Mouse (Mus musculus) CH12.LX (cell line): ENCODE results near the gene 5730522E02Rik. TPM values are rescaled to one million over a fixed set of nuclear protein-coding genes. Genes with fewer than 3 reads are reported as not detected.

Experiments used
- DNase-seq: peaks from one replicate; pipeline ENCODE4 v3.0.0-alpha.2; 2013; ENCODE audit errors: extremely low read depth
- H3K27ac ChIP-seq: 2 replicates; pipeline ENCODE4 v1.5.1; 2012; ENCODE audit warnings: low read depth, mild to moderate bottlenecking, control low read depth, moderate library complexity; ENCODE audit not compliant: insufficient read depth
- H3K27me3 ChIP-seq: replicated peaks from 2 replicates; pipeline ENCODE3; 2012; ENCODE audit warnings: inconsistent platforms
- H3K36me3 ChIP-seq, 2 experiments: replicated peaks in 1 of 2; 2 replicates each; pipeline versions ENCODE3 to v1.6.1; 2012; ENCODE audit warnings: inconsistent platforms in 1 of 2, low read length in 1 of 2, mild to moderate bottlenecking in 1 of 2, mixed read lengths in 1 of 2, moderate library complexity in 1 of 2; ENCODE audit not compliant: control insufficient read depth in 1 of 2, insufficient read depth in 1 of 2
- H3K4me1 ChIP-seq, 2 experiments: 2 replicates each; pipeline ENCODE4 v1.6.1; 2012; ENCODE audit warnings: inconsistent platforms in 1 of 2, moderate library complexity in 1 of 2; ENCODE audit not compliant: insufficient read depth in 2 of 2, control insufficient read depth in 1 of 2
- H3K4me2 ChIP-seq: 2 replicates; pipeline ENCODE4 v1.6.1; 2012; ENCODE audit warnings: low read depth, mild to moderate bottlenecking, control low read depth; ENCODE audit not compliant: poor library complexity, insufficient read depth, severe bottlenecking
- H3K4me3 ChIP-seq, 3 experiments: fragments of 150-350 bp in 1 of 3; sonication (generic) in 1 of 3; replicated peaks in 1 of 3; 2 replicates each; pipeline versions ENCODE3 to v1.5.1; 2011 to 2012; ENCODE audit warnings: low read depth in 2 of 3, low read length in 2 of 3, mild to moderate bottlenecking in 2 of 3, moderate library complexity in 2 of 3, control low read depth in 1 of 3, improper control_type of control experiment in 1 of 3, inconsistent platforms in 1 of 3, mixed read lengths in 1 of 3; ENCODE audit not compliant: poor library complexity in 1 of 3
- H3K79me2 ChIP-seq: replicated peaks from 2 replicates; pipeline ENCODE4 v1.6.1; 2012; ENCODE audit warnings: mild to moderate bottlenecking, moderate library complexity; ENCODE audit not compliant: control insufficient read depth, poor library complexity, insufficient read depth, severe bottlenecking; ENCODE audit errors: extremely low read depth
- H3K9ac ChIP-seq: 2 replicates; pipeline ENCODE4 v1.6.1; 2012; ENCODE audit warnings: low read depth, mild to moderate bottlenecking, control low read depth, moderate library complexity; ENCODE audit not compliant: insufficient read depth
- H3K9me3 ChIP-seq: replicated peaks from 2 replicates; pipeline ENCODE3; 2012; ENCODE audit warnings: low read length, inconsistent platforms, mixed read lengths
- BHLHE40 ChIP-seq: IDR thresholded peaks from 2 replicates; pipeline ENCODE4 v1.6.1; 2011; ENCODE audit warnings: mild to moderate bottlenecking, low read depth, low read length, improper control_type of control experiment
- CHD1 ChIP-seq: IDR thresholded peaks from 2 replicates; pipeline ENCODE4 v1.6.1; 2012; ENCODE audit warnings: low read depth, low read length, improper control_type of control experiment, inconsistent platforms
- ELF1 ChIP-seq: IDR thresholded peaks from 2 replicates; pipeline ENCODE4 v1.6.1; 2014; ENCODE audit warnings: low read depth, mild to moderate bottlenecking, inconsistent platforms, low read length, improper control_type of control experiment
- EP300 ChIP-seq: IDR thresholded peaks from 2 replicates; pipeline ENCODE4 v1.6.1; 2011; ENCODE audit warnings: low read length, improper control_type of control experiment
- HCFC1 ChIP-seq: IDR thresholded peaks from 2 replicates; pipeline ENCODE4 v1.6.1; 2012; ENCODE audit warnings: low read depth, mild to moderate bottlenecking, inconsistent platforms, low read length, improper control_type of control experiment
- JUN ChIP-seq: IDR thresholded peaks from 2 replicates; pipeline ENCODE4 v1.6.1; 2011; ENCODE audit warnings: low read depth, mild to moderate bottlenecking, low read length, improper control_type of control experiment, moderate library complexity; ENCODE audit not compliant: insufficient read depth
- KAT2A ChIP-seq: IDR thresholded peaks from 2 replicates; pipeline ENCODE4 v1.6.1; 2012; ENCODE audit warnings: low read length, improper control_type of control experiment, inconsistent platforms; ENCODE audit not compliant: insufficient replicate concordance
- MAFK ChIP-seq: IDR thresholded peaks from 2 replicates; pipeline ENCODE4 v1.6.1; 2011; ENCODE audit warnings: low read length, improper control_type of control experiment; ENCODE audit not compliant: insufficient replicate concordance
- MAX ChIP-seq: IDR thresholded peaks from 2 replicates; pipeline ENCODE4 v1.6.1; 2011; ENCODE audit warnings: low read length, improper control_type of control experiment
- MEF2A ChIP-seq: IDR thresholded peaks from 2 replicates; pipeline ENCODE4 v1.6.1; 2014; ENCODE audit warnings: low read depth, mild to moderate bottlenecking, inconsistent platforms, low read length, improper control_type of control experiment, borderline replicate concordance
- MXI1 ChIP-seq: IDR thresholded peaks from 2 replicates; pipeline ENCODE4 v1.6.1; 2011; ENCODE audit warnings: mild to moderate bottlenecking, low read depth, low read length, improper control_type of control experiment
- NELFE ChIP-seq: IDR thresholded peaks from 2 replicates; pipeline ENCODE4 v1.6.1; 2011; ENCODE audit warnings: low read depth, low read length, improper control_type of control experiment
- PAX5 ChIP-seq: IDR thresholded peaks from 2 replicates; pipeline ENCODE4 v1.6.1; 2012; ENCODE audit warnings: low read length, inconsistent platforms, mixed read lengths
- POLR2A ChIP-seq: IDR thresholded peaks from 2 replicates; pipeline ENCODE4 v1.6.1; 2011; ENCODE audit warnings: low read depth, mild to moderate bottlenecking, improper control_type of control experiment, low read length
- RAD21 ChIP-seq: IDR thresholded peaks from 2 replicates; pipeline ENCODE4 v1.6.1; 2011; ENCODE audit warnings: low read depth, mild to moderate bottlenecking, low read length, improper control_type of control experiment, moderate library complexity
- TBP ChIP-seq: conservative IDR thresholded peaks from 2 replicates; pipeline ENCODE4 v1.6.1; 2011; ENCODE audit warnings: low read depth, low read length, improper control_type of control experiment
- UBTF ChIP-seq: IDR thresholded peaks from 2 replicates; pipeline ENCODE4 v1.6.1; 2012; ENCODE audit warnings: low read depth, mild to moderate bottlenecking, inconsistent platforms, low read length, improper control_type of control experiment, moderate library complexity
- USF2 ChIP-seq: conservative IDR thresholded peaks from 2 replicates; pipeline ENCODE4 v1.6.1; 2011; ENCODE audit warnings: low read depth, low read length, improper control_type of control experiment
- ZC3H11A ChIP-seq: IDR thresholded peaks from 2 replicates; pipeline ENCODE4 v1.6.1; 2012; ENCODE audit warnings: low read depth, mild to moderate bottlenecking, inconsistent platforms, low read length, improper control_type of control experiment
- ZKSCAN1 ChIP-seq: IDR thresholded peaks from 2 replicates; pipeline ENCODE4 v1.6.1; 2012; ENCODE audit warnings: low read depth, inconsistent platforms, low read length, improper control_type of control experiment, borderline replicate concordance
- ZMIZ1 ChIP-seq: IDR thresholded peaks from 2 replicates; pipeline ENCODE4 v1.6.1; 2012; ENCODE audit warnings: low read depth, mild to moderate bottlenecking, inconsistent platforms, low read length, improper control_type of control experiment
- ZNF384 ChIP-seq: IDR thresholded peaks from 2 replicates; pipeline ENCODE4 v1.6.1; 2012; ENCODE audit warnings: low read depth, low read length, improper control_type of control experiment, inconsistent platforms
- dilution Hi-C: fragments of 300-500 bp; cut with MboI; formaldehyde crosslinking; loops from 2 replicates; pipeline ENCODE4 v1.14.3; 2020; ENCODE audit warnings: low sequenced_read_pairs; ENCODE audit not compliant: extremely low pct_unique_long_range_greater_than_20kb, extremely low pct_ligation_motif_present
- in situ Hi-C: fragments of 300-500 bp; cut with MboI; formaldehyde crosslinking; loops from 3 replicates; pipeline ENCODE4 v1.14.3; 2019; ENCODE audit warnings: low sequenced_read_pairs, low pct_ligation_motif_present, low pct_unique_long_range_greater_than_20kb, mixed read lengths
- polyA plus RNA-seq: library from polyadenylated mRNA; unstranded; fragments of >175 nt; gene quantifications from 2 replicates; pipeline ENCODE4 v1.2.1, GENCODE M21; 2012; ENCODE audit warnings: low read depth; ENCODE audit not compliant: insufficient read length
- total RNA-seq, 2 experiments: library from RNA; depleted of rRNA; stranded (reverse); fragments of 300-350 nt in 1 of 2; fragments of >200 nt in 1 of 2; gene quantifications; 2 replicates each; pipeline ENCODE4 v1.2.3; 2012 to 2014

The 5730522E02Rik gene
- total and polyA plus RNA-seq, 3 experiments: not detected

DNA sequence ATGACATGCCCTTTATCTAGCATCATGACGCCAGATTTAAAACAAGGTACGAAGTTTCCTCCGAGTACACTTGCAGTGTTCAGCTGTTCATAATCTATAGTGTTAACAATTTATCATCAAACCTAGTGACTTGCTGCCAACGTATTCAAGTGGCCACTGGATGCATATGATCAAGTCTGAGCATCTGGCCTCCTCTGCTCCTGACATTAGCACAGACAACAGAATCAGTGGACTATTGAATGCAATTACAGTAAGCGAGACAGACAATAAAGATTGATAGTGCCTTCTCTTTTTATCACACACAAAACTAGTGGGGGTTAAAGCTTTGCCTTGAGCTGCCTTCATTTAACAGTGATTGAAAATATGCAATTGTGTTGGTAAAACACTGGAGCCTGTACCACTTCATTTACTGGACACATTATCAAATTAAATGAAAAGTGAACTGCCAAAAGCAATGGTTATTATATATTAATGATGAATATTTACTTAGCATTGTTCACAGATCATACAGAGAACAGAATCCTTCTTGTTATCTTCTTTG is 231.8 kb downstream of the 5730522E02Rik start:
- no peak overlapping the region for H3K27ac ChIP-seq
- no peak overlapping the region for H3K9ac ChIP-seq
- no peak overlapping the region for H3K4me2 ChIP-seq
- H3K9me3 ChIP-seq: no peaks in the 10 kb centered on the region
- peaks cover 0 to 3% of the 10 kb centered on the region in 2 experiments; a peak in 1 of 4 replicates for H3K4me1 ChIP-seq
- H3K4me3 ChIP-seq: no peak overlapping the region
- no peaks in the 10 kb centered on the region for H3K27me3 ChIP-seq
- H3K36me3 ChIP-seq: no peaks in the 10 kb centered on the region
- no peak for DNase-seq
- TF ChIP-seq PAX5 (no peak), RAD21 (no peak)
- in situ Hi-C loops (no loop called here), dilution Hi-C loops (no loop called here)
- no peaks in the 10 kb centered on the region for H3K79me2 ChIP-seq

DNA sequence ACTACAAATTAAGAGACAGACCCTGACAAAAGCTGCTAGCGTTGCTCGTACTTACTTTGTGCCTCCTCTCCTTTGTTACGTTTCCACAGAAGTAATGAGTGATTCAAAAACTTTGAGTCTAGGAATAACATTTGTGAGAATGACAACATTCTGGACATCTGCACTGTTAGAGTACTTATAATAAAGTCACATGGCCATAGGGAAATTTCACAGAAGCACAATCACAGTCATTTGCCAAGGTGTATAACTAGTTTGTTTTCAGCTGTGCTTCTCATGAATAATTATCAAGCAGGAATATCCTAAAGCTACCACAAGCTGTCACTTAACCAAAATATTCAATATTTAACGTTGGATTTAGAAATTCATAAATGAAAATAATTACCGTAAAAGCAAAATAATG is 269.1 kb downstream of the 5730522E02Rik start:
- Histone ChIP-seq H3K27ac (no peak overlapping the region), H3K4me2 (no peak overlapping the region), H3K27me3 (no peaks in the 10 kb centered on the region), H3K4me3 (no peak overlapping the region), H3K79me2 (no peaks in the 10 kb centered on the region), H3K4me1 (peaks cover 0 to 5% of the 10 kb centered on the region in 2 experiments; a peak in 2 of 4 replicates), H3K9me3 (no peaks in the 10 kb centered on the region), H3K36me3 (no peaks in the 10 kb centered on the region), H3K9ac (no peak overlapping the region)
- dilution Hi-C loops: no loop called here
- in situ Hi-C loops: no loop called here
- DNase-seq: no peak
- TF ChIP-seq HCFC1 (no peak), ZNF384 (no peak), EP300 (no peak), PAX5 (no peak), CHD1 (no peak), MAX (no peak), JUN (no peak), MXI1 (no peak)

DNA sequence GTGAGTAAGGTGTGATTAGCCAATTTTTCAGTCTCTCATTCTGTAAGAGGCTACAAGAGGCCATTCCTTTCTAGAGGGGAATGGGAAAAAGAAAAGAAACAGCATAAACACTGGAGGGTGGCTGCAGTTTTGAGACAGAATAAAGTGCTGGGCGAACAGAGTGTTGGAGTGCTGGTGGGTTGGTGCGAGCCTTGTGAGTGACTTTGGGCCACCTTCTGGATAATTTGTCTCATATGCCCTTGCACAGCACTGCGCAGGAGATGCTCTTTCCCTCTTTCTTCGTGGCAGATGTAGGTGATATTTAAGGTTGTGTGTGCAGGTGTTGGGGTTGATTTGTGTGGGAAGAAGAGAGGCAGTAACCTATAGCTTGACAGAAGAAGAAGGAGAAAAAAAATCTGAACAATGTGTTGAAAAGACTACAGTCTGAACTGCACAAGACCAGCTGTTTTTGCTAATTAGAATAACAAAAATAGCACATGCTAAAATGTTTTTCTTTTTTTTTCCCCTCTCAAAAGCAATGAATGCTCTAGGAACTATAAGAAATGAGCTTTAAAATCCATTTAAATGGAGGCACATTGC is 269.8 kb downstream of the 5730522E02Rik start:
- Histone ChIP-seq H3K9ac (no peak overlapping the region), H3K27ac (no peak overlapping the region), H3K4me3 (no peak overlapping the region), H3K79me2 (no peaks in the 10 kb centered on the region), H3K36me3 (no peaks in the 10 kb centered on the region), H3K4me1 (peaks cover 0 to 5% of the 10 kb centered on the region in 2 experiments; a peak in 2 of 4 replicates), H3K4me2 (no peak overlapping the region), H3K9me3 (no peaks in the 10 kb centered on the region), H3K27me3 (no peaks in the 10 kb centered on the region)
- no peak for DNase-seq
- in situ Hi-C loops (no loop called here), dilution Hi-C loops (no loop called here)
- TF ChIP-seq USF2 (no peak), ZC3H11A (no peak), CHD1 (no peak), POLR2A (no peak), ZKSCAN1 (no peak), RAD21 (no peak), TBP (no peak), BHLHE40 (no peak), PAX5 (no peak), MAFK (no peak), MEF2A (no peak), JUN (no peak), NELFE (no peak), ZNF384 (no peak), ZMIZ1 (no peak), MAX (no peak), UBTF (no peak), ELF1 (no peak), KAT2A (no peak)
